Mouse (Mus musculus) T-helper 2 cell (primary cell): ENCODE data around the gene Cd28.

Source experiments
- in situ Hi-C: fragments of 300-600 bp; cut with MboI, MseI; formaldehyde crosslinking; loops from one replicate; pipeline ENCODE4 v1.15.1; 2025; ENCODE audit warnings: high pct_unique_total_duplicates

Gene Cd28

DNA sequence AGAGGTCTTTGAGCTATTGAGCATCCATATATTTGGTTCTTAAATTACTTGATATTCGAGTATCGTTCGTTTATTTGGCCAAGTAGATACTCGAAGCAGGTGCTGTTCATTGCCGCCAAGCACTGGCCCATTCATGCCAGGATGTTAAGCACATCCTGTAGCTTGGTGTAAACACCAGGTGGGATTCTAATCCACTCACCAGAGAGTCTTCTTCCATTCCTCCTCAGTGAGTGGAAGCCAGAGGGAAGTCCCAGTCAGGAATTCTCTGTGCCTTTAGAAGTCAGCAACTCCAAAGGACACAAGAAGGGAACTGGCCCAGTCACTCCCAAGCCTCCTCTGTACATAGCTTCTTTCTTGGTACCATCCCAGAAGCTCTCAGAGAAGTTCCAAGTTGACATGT is at the start of gene Cd28:
TSS of gene Cd28 (plus strand) at position 234 of the 400 bp plus-strand sequence.
- in situ Hi-C loops = loop anchor here (5.0 kb wide), 1 partner anchor 34 kb away; no protein-coding TSS in a partner anchor

DNA sequence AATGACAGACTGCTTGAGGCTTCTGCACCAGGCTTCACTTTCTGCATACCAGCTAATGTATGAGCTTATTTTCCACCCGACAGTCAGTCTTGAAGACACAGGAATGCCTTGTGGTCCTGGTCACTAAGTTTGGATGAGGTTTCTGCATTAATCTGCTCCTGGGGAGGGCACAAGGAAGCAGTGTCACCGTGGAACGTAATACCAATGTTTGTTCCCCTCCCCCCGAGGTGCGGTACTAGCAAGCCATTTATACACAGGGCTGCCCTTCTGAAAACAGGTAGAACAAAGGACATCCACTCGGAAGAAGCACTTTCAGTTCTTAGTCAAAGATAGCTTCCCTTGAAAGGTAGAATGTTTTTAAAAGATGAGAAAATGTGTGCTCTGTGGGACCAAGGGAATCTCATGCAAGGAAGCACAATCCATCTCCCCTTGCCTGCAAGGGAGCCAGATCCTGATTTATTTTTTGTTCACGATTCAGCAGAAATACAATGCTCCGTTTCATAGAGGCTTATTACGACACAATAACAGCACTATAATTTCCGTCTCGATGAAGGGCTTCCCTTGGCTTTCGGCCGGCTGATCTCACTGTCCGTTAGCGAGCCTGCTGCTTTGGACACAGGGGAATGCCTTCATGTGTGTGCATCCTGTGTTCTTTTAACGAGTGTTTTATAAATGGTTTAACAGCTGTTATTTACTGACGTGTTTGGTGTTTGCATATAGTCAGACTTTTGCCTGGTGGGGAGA is 48.6 kb upstream of the Cd28 start:
- in situ Hi-C loops = no loop called here

DNA sequence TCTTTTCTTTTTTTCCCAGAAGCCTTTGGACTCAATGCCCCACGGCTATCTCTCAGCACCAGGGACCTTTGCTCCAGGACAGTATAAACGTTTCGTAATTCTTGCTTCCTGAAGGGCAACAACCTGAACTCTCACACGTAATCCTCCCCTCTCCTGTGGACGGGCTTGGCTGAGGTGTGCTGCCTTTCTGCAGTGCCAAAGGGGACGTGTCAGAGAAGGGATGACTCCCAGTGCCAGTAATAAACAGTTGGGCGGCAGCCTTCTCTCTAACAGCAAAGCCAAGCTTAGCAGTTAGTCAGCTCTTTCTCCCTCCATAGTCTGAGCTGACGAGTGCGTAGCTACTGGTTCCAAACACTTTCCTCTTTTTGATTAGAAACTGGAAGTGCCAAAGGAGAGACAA is 47.6 kb upstream of the Cd28 start:
- in situ Hi-C loops = no loop called here

- in situ Hi-C loops = no loop called here
Measured at GRCm38 (mm10) chr1:60669664-60670063, 46.9 kb upstream of the Cd28 start.

DNA sequence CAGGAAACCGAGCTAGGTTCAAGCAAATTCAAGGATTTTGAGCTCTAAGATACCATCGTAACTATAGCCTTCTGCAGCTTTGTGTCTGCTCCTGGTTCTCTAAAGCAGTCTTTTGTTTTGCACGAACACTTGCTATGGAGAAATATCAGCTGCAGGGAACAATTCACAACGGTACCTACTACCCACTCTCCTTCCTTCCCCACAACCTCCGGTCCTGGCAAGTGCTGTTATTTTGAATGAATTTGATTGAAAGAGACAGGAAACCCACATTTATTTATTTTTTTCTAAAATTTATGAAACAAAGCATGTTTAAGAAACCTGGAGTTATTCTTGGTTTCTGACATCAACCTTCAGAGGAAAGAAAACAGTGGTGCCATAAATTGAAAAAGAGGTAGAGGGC is 46.4 kb upstream of the Cd28 start:
- in situ Hi-C loops = no loop called here

DNA sequence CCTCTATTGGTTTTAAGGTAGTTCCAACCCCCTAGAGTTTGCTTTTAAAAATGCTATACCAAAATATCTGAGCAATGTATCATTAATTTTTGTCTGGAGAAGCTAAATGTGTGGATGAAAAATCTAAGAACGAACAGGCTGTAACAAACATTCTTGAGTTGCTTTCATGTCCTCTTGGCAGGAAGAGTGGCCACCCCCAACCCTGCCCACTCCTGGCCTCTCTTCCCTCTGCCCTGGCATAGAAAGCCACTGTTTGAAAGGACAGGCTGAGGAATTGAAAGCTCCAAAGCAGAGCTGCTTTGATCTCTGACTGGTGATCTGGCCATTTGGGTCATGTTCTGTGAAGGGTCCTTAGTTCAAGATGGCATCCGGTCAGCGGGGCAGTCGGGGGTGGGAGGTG is 32.8 kb upstream of the Cd28 start:
- in situ Hi-C loops = loop anchor here (5.0 kb wide), 1 partner anchor 34 kb away; the partner anchor contains the start of gene Cd28

GRCm38 (mm10) chr1:60696115-60696895 is 20.3 kb upstream of the Cd28 start:
- in situ Hi-C loops = no loop called here

DNA sequence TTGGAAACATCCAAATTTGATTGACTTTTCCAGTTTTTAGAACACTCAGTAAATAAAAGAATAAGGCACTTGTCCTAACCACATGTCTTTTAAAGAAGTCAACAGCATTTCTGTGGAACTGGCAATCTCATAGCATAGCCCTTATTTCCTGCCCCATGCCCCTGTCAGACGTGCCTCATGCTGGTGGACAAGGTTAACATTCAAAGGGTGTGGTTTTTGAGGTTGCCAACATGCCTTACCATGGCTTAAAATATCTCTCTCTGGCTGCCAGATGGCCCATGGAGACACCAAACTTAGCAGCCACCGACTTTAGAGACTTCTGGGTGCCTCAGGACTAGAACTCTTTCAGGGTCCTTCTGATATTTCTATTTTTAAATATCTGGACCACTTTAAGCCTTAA is 14.0 kb upstream of the Cd28 start:
- in situ Hi-C loops = no loop called here

DNA sequence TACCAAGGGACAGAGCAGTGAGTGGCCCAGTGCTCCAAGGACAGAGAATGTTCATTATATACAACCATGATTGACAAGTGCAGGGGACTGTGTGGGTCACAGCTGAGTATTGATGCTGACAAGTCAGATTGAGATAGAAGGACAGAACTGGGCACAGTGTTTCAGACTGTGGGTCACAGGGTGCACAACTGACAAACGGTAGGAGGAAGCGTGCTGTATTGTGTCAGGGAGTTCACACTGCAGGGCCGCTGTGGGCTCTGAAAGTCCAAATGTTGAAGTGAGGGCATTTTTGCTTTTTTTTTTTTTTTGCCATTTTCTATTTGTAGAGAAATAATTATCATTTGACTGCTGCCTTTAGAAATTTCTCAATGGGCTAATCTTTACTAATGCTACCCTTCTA is 3.4 kb upstream of the Cd28 start:
- in situ Hi-C loops = no loop called here

GRCm38 (mm10) chr1:60715651-60716196 is 876 bp upstream of the Cd28 start:
- in situ Hi-C loops = loop anchor here (5.0 kb wide), 1 partner anchor 33 kb away; no protein-coding TSS in a partner anchor

DNA sequence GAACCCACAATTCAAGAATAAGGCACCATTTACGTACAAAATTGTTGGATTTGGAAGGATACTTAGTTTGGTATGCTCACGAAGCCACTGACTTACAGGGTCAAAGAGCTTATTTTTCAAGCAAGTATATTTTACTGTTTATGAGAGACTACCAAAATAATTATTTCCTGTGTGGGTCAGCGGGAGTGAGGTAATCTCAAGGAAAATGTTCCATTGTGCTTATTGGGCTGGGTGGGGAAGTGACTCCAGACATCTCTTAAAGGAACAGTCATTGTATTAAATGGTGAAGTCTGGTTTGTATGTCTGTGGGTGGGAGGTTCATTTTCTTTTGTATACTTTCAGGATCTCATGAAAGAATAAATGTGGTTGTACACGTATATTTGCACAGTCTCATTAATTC is 2.0 kb downstream of the Cd28 start:
- in situ Hi-C loops = loop anchor here (5.0 kb wide), 1 partner anchor 36 kb away; no protein-coding TSS in a partner anchor

- in situ Hi-C loops = no loop called here
Measured at GRCm38 (mm10) chr1:60723555-60723954, 7.0 kb downstream of the Cd28 start.

GRCm38 (mm10) chr1:60731940-60732339 is 15.3 kb downstream of the Cd28 start:
- in situ Hi-C loops = no loop called here

GRCm38 (mm10) chr1:60735072-60735907 is 18.7 kb downstream of the Cd28 start:
- in situ Hi-C loops = no loop called here

GRCm38 (mm10) chr1:60735908-60736280 is 19.3 kb downstream of the Cd28 start:
- in situ Hi-C loops = no loop called here

- in situ Hi-C loops = no loop called here
Measured at GRCm38 (mm10) chr1:60744266-60744665, 27.7 kb downstream of the Cd28 start.

GRCm38 (mm10) chr1:60745664-60746063 is 29.1 kb downstream of the Cd28 start:
- in situ Hi-C loops = no loop called here

GRCm38 (mm10) chr1:60746153-60746552 is 29.6 kb downstream of the Cd28 start:
- in situ Hi-C loops = no loop called here

DNA sequence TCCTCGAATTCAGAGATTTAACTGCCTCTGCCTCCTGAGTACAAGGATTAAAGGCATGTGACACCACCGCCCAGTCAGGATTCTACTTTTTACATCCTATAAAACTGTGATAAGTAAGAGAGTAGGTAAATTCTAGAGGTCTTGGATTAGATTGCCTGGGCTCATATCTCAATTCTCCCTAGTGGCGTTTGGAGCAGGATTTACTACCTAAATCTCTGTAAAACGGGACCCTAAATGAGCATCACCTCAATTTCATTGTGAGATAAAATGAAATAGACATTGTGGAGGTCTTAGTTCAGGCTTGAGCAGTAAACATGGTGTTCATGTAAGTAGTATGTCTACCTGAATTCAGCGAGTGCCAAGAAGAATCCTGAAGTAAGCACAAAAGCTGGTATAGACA is 30.3 kb downstream of the Cd28 start:
- in situ Hi-C loops = no loop called here

- in situ Hi-C loops = no loop called here
Measured at GRCm38 (mm10) chr1:60748286-60748685, 31.7 kb downstream of the Cd28 start.

DNA sequence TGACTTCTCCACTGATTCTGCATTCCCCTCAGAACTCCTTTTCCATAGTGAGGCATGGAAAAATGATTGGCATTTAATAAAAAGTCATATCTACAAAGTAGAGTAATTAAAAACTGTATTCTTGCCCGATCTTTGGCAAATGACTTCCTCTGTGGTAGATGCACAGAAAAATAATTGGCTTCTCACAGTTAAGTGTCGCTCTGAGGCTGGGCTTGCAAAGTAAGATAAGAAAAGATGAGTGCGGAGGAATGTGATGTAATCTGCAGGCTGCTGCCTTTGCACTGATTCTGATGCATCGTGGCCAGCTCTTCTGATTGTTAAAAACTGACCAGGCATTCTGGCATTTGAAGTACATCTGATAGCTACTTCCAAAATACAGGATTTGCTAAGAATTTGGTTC is 32.3 kb downstream of the Cd28 start:
- in situ Hi-C loops = no loop called here
